Comparison of ENCODE assay signal across 20 mouse cellular contexts in the genomic region with DNA sequence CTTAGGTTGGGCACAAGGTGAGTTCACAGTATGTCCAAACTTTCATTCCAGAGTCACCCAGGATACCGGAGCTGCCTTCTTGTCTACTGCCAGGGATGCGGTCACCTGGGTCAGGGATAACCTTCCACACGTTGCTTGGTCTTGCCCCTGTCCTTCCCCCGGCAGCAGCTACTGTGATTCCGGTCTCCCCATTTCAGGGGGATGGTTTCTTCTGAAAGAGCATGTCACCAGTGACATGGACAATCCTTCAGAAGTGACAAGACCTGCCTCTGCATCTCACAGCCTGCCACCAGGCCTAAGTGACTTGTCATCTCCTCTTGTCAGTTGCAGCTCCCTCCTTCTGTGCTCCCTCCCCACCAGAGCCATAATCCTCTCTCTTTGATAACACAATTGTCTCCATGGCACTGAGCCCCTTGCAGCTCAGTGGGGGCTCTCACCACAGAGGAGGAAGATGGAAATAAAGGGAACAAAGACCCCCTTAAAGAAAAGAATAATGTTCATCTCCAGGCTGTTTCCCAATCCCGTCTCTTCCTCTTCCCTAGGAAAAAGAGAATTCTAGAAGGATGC.
DNase-seq lines count a peak whose midpoint lies in the region; ATAC-seq lines count a peak whose summit lies in the region.
"Had no signal": no experiment of that assay in that cellular context is flagged by ENCODE, and none has a peak within 500 bp of the region (broad histone marks: within the 10 kb centered on the region; RNA-seq: fewer than 3 reads in every experiment).

No protein-coding gene starts in this region.

- H3K27ac ChIP-seq in midbrain, embryonic 13.5 days, result peak overlapping the region; percentile 78
- no peak overlapping the region for H3K27ac ChIP-seq in liver, embryonic 11.5 days (ENCODE audit: low read depth, low read length)
- H3K27ac ChIP-seq: heart, embryonic 13.5 days; layer of hippocampus, adult 2 months; limb, embryonic 10.5 days; liver, embryonic 12.5 days had no signal

- intact Hi-C loops in left cerebral cortex, postnatal 4 days (cut with DNase I), result no loop called here

- no peak overlapping the region for H3K4me2 ChIP-seq in midbrain, embryonic 13.5 days (replicated peaks)
- H3K4me2 ChIP-seq in liver, embryonic 11.5 days, result no peak overlapping the region
- H3K4me2 ChIP-seq: heart, embryonic 13.5 days; liver, embryonic 12.5 days; lung, embryonic 14.5 days had no signal

- WGBS in midbrain, embryonic 13.5 days, result 31% methylated on average over 6 of the region's 6 CpGs
- 62% methylated on average over 6 of the region's 6 CpGs for WGBS in liver, embryonic 11.5 days

- peaks cover 20% of the 10 kb centered on the region for H3K4me1 ChIP-seq in midbrain, embryonic 13.5 days (replicated peaks)
- H3K4me1 ChIP-seq in liver, embryonic 11.5 days (replicated peaks; ENCODE audit: control insufficient read depth, insufficient read depth, low read length), result no peaks in the 10 kb centered on the region
- H3K4me1 ChIP-seq: limb, embryonic 10.5 days; liver, embryonic 12.5 days had no signal

- no peaks in the 10 kb centered on the region for H3K36me3 ChIP-seq in midbrain, embryonic 13.5 days
- H3K36me3 ChIP-seq in liver, embryonic 11.5 days (ENCODE audit: control insufficient read depth, insufficient read depth, low read length), result no peaks in the 10 kb centered on the region
- H3K36me3 ChIP-seq: heart, embryonic 13.5 days; limb, embryonic 10.5 days; liver, embryonic 12.5 days had no signal

- H3K4me3 ChIP-seq in midbrain, embryonic 13.5 days (replicated peaks), result no peak overlapping the region
- no peak overlapping the region for H3K4me3 ChIP-seq in liver, embryonic 11.5 days (ENCODE audit: low read depth, low read length)
- H3K4me3 ChIP-seq: heart, embryonic 13.5 days; layer of hippocampus, adult 2 months; limb, embryonic 10.5 days; liver, embryonic 12.5 days had no signal

- ATAC-seq in midbrain, embryonic 13.5 days, result peak; percentile 83
- ATAC-seq in liver, embryonic 11.5 days (replicated peaks; ENCODE audit: low FRiP score), result no peak
- ATAC-seq: liver, embryonic 12.5 days had no signal

- peaks cover 33% of the 10 kb centered on the region for H3K27me3 ChIP-seq in midbrain, embryonic 13.5 days
- H3K27me3 ChIP-seq in liver, embryonic 11.5 days (replicated peaks; ENCODE audit: control insufficient read depth, insufficient read depth, low read length), result no peaks in the 10 kb centered on the region
- H3K27me3 ChIP-seq: liver, embryonic 12.5 days had no signal

- 0 out of 2 replicates have a peak overlapping the region, but pooled peaks have one; percentile 46 for H3K9ac ChIP-seq in midbrain, embryonic 13.5 days (replicated peaks)
- H3K9ac ChIP-seq in liver, embryonic 11.5 days (ENCODE audit: low read depth, low read length), result no peak overlapping the region
- H3K9ac ChIP-seq: heart, embryonic 13.5 days; liver, embryonic 12.5 days; lung, embryonic 14.5 days had no signal

- peak; percentile 22 to 25 for DNase-seq in cerebellum, postnatal 10 days
- DNase-seq in cerebellum, adult 11-12 months, result no peak
- peak; percentile 11 for DNase-seq in left cerebral cortex, postnatal 4 days
- DNase-seq in left cerebral cortex, adult 8-10 months (ENCODE audit: low spot score in 2 of 2), result no peak
- peak; percentile 35 for DNase-seq in retina, postnatal 1 day
- no peak for DNase-seq in liver, embryonic 11.5 days (ENCODE audit: low spot score)
- no peak for DNase-seq in frontal cortex, postnatal 14 days (ENCODE audit: low spot score in 2 of 2)
- DNase-seq: adrenal gland, adult 2 months; cerebellum, adult 9-11 months; kidney, adult 18-20 months; kidney, postnatal 10 days; lung, embryonic 14.5 days; lung, postnatal 36 days; right cerebral cortex, adult 18-20 months; thymus, postnatal 4 days had no signal

- H3K9me3 ChIP-seq in midbrain, embryonic 13.5 days, result no peaks in the 10 kb centered on the region; the same call in 1 of the 2 replicates
- H3K9me3 ChIP-seq in liver, embryonic 11.5 days (ENCODE audit: control insufficient read depth, low read length), result peaks cover 3% of the 10 kb centered on the region; the same call in 1 of the 2 replicates
- H3K9me3 ChIP-seq: limb, embryonic 10.5 days had no signal

Comparison
In these comparisons a context has a peak if more than half of its experiments do, and no peak if none do; other contexts are left out.
1. DNase-seq: peak in cerebellum, postnatal 10 days (2 of 2), left cerebral cortex, postnatal 4 days (single experiment) and retina, postnatal 1 day (single experiment); none in cerebellum, adult 11-12 months (single experiment), left cerebral cortex, adult 8-10 months (0 of 2), liver, embryonic 11.5 days (single experiment) and frontal cortex, postnatal 14 days (0 of 2).